Mouse (Mus musculus) granulocyte monocyte progenitor cell, adult 5-6 weeks (primary cell): ENCODE data around the gene Tmem182. TPM values are rescaled to one million over a fixed set of nuclear protein-coding genes. Genes with fewer than 3 reads are reported as not detected.

Experiments
- ATAC-seq: replicated peaks from 2 replicates; pipeline ENCODE4 v1.8.0; 2016; ENCODE audit warnings: mild to moderate bottlenecking, moderate TSS enrichment, inconsistent platforms; ENCODE audit not compliant: poor library complexity, severe bottlenecking
- total RNA-seq, 2 experiments: library from RNA; stranded (forward) in 1 of 2; stranded (reverse) in 1 of 2; fragments of 200-712, 200-1000 nt in 1 of 2; fragments of >200 nt in 1 of 2; fragmentation: Nextera tagmentation in 1 of 2; gene quantifications; 2 replicates each; pipeline ENCODE4 v1.2.3; 2014 to 2017

The Tmem182 gene
- total RNA-seq, 2 experiments from 2014 or later = not detected

- no peak for ATAC-seq
These were observed 9.9 kb upstream of the Tmem182 start for GRCm38 (mm10) chr1:40795508-40795907.

- peak; percentile 93 for ATAC-seq
These were observed 8.1 kb upstream of the Tmem182 start for GRCm38 (mm10) chr1:40797348-40797747.

GRCm38 (mm10) chr1:40799121-40799520, 6.3 kb upstream of the Tmem182 start:
- no peak for ATAC-seq

DNA sequence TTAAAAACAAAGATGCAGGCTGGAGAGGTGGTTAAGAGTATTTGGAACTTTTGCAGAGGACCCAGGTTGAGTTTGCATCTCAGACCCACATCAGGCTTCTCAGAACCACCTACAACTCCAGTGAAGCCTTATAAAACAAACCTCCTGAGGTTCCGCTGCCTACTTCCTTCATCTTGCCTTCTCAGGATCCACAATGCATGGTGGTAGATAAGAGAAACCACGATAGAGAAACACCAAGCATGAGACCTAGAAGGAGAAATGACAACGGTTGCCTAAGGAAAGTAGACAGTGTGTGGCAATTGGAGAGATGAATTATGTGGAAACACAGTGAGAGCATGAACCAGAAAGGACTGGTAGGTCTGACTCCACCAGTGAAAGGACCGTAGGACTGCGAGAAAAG, 4.5 kb upstream of the Tmem182 start:
- ATAC-seq = peak; percentile 49

DNA sequence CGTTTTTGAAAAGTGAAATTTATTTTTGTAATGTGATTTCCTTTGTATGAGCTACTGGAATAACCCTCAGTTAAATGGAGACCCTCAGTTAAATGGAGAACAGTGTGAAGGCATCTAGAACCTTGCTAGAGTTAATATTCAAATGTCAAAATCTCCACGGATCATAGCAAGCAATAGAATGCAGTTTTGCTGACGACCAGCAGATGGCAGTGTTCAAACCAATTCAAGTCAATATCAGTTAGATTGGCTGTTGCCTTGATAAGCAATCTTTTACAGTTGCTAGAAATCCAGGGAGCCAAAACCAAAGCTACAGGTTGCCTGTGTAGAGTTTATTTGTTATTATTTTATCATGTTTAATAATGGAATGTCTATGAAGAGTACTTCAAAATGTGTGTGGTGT, 2.6 kb upstream of the Tmem182 start:
- peak; percentile 70 for ATAC-seq

DNA sequence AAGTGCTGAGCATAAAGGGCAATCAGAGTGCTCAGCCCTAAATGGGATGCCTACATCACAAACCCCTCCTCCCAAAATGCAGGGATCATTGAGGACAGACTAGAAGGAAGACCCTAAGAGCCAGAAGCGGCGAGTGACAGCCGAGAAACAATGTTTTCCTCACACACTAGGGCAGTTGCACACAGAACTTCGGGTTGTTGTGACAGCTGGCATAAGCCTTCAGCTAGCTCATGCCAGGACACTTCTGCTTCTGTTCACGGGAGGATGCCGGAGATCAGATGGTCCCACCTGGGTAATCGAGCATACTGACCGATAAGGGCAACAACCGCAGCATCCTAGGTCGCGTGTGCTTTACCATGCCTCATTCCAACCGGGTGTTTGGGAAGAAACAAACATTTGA, 1.3 kb upstream of the Tmem182 start:
- no peak for ATAC-seq

- ATAC-seq = no peak
These were observed 490 bp downstream of the Tmem182 start for GRCm38 (mm10) chr1:40805891-40806290.

DNA sequence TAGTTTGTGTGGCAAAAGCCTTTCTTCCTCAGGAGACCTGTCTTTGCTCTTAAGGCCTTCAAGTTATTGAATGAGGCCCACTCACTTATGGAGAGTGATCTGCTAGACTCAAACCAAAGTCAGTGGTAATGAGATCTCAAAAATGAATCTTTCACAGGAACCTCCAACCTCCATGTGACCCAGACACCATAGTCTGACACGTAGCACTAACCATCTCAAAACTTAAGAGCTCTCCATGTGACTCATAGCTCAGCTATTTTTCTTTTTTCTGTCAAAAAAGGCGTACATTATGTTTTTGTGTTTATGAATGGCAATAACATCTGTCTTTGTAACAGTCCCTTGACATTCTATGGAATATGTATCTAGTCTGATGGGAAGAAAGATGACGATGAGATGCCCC, 3.2 kb downstream of the Tmem182 start:
- no peak for ATAC-seq

DNA sequence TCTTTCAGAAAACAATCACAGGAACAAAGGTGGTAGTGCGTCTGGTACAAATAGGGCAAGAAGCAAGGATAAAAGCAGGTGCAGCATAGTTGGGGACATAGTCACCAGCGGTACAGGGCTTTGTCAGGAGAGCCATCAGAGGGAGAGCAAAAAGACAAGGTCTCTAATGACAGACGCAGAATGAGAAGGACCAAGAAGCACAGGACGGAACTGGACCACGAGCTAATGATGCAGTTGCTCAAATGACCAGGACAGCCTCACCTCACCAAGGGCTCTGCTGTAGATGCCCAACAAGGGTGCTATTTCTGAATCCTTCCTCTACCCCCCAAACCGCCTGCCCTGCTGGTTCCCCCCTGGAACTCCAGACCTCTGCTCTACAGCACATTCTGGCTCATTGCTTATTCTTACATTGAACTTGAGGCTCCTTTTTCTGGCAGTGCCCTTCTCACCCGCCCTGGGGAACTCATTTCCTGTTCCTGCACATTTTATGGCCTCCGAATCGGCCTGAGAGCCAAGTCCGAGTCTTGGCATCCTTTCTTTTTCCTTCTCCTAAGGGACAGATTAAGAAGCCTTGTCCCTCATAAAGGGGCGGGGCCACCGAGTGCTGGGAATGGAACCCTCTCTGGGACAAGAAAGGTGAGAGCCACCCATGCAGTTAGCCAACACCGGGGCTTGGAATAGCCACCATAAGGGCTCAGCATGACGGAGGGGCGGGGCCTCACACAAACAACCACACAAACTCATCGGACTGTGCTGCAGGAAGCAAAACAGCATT, 9.9 kb downstream of the Tmem182 start:
- ATAC-seq = no peak

- no peak for ATAC-seq
These were observed 19.1 kb downstream of the Tmem182 start for GRCm38 (mm10) chr1:40824517-40824916.

GRCm38 (mm10) chr1:40824936-40825335, 19.5 kb downstream of the Tmem182 start:
- no peak for ATAC-seq

- ATAC-seq = no peak
These were observed 20.4 kb downstream of the Tmem182 start for GRCm38 (mm10) chr1:40825826-40826225.

GRCm38 (mm10) chr1:40829213-40829914, 24.0 kb downstream of the Tmem182 start:
- ATAC-seq = no peak

DNA sequence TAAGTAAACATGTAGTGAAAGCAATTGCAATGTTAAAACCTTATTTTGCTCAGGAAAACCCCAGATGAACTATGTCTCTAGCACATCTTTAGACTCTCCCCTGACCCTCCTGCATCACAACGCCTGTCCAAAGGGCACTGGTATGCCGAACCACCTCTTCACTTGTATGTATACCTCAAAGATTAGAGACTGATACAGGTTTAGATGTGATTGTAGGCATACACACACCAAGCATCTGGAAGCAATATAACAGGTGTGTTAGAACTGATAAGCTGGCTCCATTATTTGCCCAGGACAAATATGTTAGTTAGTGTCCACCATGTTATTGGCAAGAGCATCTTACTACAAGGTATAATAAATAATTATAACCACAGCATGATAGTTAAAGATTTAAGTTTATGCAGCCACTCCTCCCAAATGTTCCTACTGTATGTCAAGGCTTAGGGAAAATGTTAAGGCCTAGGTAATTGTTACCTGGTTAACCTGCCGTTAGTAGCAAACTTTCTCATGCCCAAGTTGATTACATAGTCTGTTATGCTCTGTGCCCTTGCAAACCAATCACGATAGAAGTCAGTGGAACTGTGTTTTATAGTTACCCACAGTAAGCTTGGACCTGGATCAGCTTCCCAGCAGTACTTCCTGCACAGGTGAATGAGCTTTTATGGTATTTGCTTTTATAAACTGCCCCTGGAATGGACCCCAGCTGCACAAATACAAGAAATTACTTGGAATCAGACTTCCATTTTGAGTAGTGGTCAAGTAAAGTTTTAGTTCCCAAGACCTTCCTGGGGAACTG, 25.5 kb downstream of the Tmem182 start:
- no peak for ATAC-seq

DNA sequence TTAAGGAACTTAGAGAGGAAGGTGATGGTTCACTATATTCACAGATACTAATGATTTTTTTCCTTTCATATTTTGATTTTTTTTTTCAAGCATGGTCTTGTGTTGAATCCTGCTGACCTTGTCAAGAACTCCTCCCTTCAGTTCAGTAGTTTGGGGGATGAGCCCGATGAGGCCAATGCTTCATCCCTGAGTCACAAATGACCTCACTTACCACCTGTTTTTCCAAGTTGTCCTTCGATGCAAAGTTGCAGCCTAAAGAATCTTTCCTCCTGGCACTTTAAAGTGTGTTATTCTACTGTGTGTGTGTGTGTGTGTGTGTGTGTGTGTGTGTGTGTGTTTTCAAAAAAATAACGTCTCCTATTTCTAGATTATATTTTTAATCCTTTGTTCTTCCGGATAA, 30.1 kb downstream of the Tmem182 start:
- ATAC-seq = no peak

DNA sequence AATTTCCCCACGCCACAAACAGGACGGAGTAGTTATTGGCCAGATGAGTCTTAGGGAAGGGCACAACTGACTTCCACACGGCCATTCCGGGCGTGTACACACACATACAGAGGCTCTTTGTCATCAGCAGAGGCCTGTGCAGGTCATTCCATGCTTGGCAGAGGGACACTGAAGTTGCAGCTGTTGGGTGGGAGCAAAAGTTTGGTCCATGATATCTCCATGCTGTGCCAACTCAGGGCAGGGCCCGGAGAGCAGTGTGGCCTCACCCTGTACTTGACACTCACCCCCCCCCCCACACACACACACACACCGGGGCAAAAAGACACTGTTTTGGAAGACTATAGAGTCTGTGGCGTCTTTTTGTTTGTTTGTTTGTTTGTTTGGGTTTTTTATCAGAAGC, 35.2 kb downstream of the Tmem182 start:
- no peak for ATAC-seq

GRCm38 (mm10) chr1:40841032-40841761, 35.8 kb downstream of the Tmem182 start:
- peak; percentile 77 for ATAC-seq

DNA sequence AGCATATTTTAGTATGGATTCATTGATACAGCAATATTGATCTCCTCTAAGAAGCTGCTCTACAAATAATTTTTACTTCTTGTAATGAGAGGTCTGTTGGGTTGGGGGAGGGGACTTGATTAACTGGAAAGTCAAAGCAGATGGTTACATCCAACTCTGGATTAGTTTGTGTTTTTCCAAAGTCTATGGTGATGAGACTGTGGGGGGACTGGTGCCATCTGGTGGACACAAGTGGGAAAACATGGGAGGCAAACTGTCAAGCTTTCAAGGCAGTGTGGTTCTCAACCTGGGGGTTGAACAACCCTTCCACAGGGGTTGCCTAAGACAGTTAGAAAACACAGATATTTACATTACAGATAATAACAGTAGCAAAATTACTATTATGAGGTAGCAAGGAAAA, 39.2 kb downstream of the Tmem182 start:
- ATAC-seq = peak; percentile 68

DNA sequence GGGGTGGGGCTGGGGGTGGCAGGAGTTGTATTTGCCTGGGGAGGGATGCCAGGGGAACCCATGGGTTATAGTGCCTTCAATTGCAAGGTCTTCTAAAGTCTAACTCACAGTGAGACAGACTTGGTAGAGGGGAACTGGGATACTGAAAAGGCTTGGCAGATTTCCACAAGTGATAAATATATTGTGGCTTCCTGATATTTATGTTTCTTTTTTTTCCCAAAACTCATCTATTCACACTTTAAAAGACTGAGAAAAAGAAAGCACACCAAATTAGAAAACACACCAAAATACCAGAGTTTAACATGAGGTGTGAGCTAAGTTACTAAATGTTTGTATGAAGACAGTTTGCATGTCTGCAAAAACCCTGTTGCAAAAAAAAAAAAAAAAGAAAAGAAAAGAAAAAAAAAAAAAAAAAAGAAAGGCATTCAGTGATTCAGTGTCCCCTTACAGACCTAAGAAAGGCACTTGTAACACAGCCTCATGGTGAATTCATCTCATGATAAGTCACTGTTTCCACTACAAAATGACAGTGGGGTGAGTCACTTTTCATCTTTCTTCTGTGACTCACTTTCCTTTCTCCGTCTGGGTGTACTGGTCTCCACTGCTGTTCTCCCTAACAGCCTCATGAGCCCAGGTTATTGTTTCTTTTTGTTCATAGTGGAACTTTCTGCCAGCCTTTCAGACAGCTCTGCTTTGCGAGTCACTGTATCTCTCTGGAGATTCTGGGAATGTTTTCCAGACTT, 42.0 kb downstream of the Tmem182 start:
- no peak for ATAC-seq

DNA sequence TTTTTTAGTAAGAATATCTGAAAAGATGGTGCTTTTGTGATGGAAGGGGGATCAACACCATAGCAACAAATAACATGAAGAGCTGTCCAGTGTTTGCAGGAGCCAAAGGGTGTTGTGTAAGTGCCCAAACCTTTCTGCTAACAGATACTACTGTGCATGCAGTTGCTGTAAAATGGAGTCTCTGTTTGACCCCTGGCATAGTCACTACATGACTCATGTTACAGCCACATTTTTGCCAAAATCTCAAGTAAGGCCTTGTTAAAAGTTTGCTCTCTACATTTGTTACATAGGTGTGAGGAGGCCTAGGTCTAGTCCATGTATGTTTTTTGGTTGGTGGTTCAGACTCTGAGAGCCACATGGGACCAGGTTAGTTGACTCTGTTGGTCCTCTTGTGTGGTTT, 45.9 kb downstream of the Tmem182 start:
- no peak for ATAC-seq
